Mouse (Mus musculus): ENCODE data around the gene Smpd4. TPM values are rescaled to one million over a fixed set of nuclear protein-coding genes. Genes with fewer than 3 reads are reported as not detected.

Smpd4 gene
- total RNA-seq (2014; rRNA removed), result 3.6 and 6.0 TPM in 2 replicates
- 15.2 and 26.9 TPM in 2 replicates for polyA plus RNA-seq (2012; rRNA removed)

DNA sequence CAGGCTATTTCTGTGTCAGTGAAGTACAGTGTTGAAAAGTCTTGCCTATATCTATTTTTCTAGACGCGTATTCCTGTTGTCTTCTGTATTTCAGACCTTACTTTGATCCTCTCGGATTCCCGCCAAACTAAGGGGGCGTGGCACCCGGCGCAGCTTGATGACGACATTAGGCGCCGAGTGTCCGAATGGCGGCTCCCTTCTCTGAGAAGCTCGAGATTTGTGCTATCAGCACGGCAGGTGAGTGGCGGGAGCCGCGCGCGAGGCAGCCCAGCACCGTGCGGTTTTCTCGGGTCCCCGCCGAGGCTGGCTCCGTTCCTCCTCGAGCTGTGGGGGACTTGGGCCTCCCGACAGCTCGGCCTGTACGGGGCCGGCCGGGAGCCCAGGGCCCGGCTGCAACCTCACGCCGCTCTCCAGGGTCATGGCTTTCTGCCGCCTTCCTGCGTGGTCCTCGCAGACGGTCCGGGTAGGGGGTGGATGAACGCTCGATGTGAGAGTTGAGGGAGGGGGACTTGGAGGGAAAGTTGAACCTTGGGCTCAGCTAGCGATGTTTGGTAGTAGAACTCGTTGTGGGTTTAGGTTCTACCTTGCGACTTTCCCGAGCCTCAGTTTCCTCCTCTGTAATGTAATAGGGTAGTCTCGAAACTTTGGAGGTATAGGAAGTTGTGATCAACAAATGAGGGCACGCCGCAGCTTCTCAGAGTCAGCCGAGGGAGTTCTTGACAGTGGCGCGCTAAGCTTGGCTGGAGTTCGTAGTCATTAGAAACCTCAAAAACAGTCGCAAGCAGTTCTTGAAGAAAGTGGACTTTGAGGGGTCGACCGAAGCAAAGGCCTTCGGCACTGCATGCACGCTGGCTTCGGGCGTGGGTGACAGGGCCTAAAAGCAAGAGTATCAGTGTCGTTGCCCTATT, at the start of gene Smpd4:
Gene Smpd4, plus strand, starts transcription at position 157 of the 908 bp plus-strand sequence.
- Histone ChIP-seq H3K4me1 (ENCODE audit: control insufficient read depth, insufficient read depth, low read length) (no peaks in the 10 kb centered on the region), H3K27ac (replicated peaks; ENCODE audit: insufficient read depth, low read depth, low read length) (no peak within 1 kb of the TSS), H3K79me2 (ENCODE audit: control insufficient read depth, insufficient read depth, low read length) (peaks cover 3% of the 10 kb centered on the region; the same call in 1 of the 2 replicates), H3K9ac (ENCODE audit: low read depth, low read length) (peak within 1 kb of the TSS; percentile 93), H3K36me3 (ENCODE audit: control insufficient read depth, insufficient read depth, low read length) (peaks cover 6% of the 10 kb centered on the region; the same call in 1 of the 2 replicates), H3K4me3 (ENCODE audit: insufficient read depth, low read depth, low read length) (peak within 1 kb of the TSS; percentile 90), H3K27me3 (ENCODE audit: control insufficient read depth, insufficient read depth, low read length) (no peaks in the 10 kb centered on the region)
- TF ChIP-seq CTCF (IDR thresholded peaks at IDR 0.05; ENCODE audit: low read depth, low read length) (no peak), POLR2A (IDR thresholded peaks at IDR 0.05; ENCODE audit: extremely low read depth, insufficient read depth, low read length) (no peak)
- DNase-seq (ENCODE audit: extremely low read depth, low read depth, low spot score), result peak; percentile 63
- 2% methylated on average over 60 of the region's 60 CpGs for WGBS

DNA sequence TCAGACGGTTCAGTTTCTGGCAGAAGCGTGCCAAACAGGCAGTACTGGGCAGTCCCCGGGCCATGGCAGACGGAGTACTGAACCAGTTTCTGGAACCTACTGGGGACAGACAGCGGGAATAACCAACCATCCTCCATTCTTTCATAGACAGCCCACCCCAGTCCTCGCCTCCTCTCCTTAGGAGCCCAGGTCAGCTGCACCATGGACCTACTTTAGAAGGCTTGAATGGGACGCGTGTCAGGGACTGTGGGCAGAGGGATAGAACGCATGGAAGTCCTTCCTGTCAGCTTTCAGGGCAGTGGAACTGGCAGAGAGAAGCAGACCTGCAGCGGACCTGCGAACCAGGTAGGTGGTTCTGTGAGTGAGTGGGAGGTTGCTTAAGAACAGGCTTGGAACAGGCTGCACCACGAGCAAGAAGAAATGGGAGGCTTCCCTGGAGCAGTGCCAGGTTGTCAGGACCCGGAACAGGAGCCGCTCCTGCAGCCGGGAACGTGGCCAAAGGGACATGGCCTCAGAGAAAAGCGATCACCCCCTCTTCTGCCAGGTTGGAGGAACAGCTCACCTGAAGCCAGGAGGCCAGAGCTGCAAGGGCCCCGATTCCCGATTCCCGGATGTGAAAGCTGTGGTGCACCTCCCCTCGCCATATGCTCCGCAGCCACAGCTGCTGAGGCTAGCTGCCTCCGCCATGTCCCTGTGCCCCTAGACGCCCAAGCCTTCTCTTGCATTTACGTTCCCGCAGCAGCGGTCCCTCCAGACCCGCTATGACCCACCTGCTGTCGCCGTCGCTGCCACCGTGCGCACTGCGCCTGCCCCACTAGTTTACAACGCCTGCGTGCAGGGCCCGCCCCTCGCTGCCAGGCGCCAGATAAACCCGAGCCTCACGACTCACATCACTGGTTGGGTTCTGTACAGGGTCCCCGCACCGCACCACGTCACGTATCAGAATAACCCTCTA, 43.0 kb upstream of the Smpd4 start:
- Histone ChIP-seq H3K27me3 (ENCODE audit: control insufficient read depth, insufficient read depth, low read length) (no peaks in the 10 kb centered on the region), H3K9ac (ENCODE audit: low read depth, low read length) (peak overlapping the region; percentile 51), H3K27ac (replicated peaks; ENCODE audit: insufficient read depth, low read depth, low read length) (no peak overlapping the region), H3K4me3 (ENCODE audit: insufficient read depth, low read depth, low read length) (peak overlapping the region; percentile 67), H3K36me3 (ENCODE audit: control insufficient read depth, insufficient read depth, low read length) (no peaks in the 10 kb centered on the region), H3K79me2 (ENCODE audit: control insufficient read depth, insufficient read depth, low read length) (no peaks in the 10 kb centered on the region), H3K4me1 (ENCODE audit: control insufficient read depth, insufficient read depth, low read length) (peaks cover 3% of the 10 kb centered on the region; the same call in 1 of the 2 replicates)
- 14% methylated on average over 45 of the region's 45 CpGs for WGBS
- TF ChIP-seq POLR2A (IDR thresholded peaks at IDR 0.05; ENCODE audit: extremely low read depth, insufficient read depth, low read length), result no peak
- peak; percentile 35 for DNase-seq (ENCODE audit: extremely low read depth, low read depth, low spot score)

DNA sequence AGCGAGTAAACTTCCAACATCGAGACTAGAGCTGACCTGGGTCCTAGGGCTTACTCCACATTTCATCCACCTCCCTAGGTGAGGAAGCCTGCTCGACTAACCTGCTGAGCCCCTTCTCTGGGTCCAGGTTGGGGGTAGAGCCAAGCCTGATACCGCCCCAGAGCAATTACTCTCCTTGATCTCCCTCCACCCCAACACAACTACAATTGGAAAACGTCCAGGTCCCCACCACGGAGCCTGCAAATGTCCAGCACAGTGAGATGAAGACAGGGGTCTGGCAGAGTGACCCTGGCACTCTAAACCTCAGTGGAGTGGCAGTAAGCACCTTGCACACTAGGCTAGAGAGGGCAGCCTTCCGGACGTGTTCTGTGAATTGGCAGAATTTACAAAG, 42.3 kb upstream of the Smpd4 start:
- 30% methylated on average over 8 of the region's 8 CpGs for WGBS
- no peaks in the 10 kb centered on the region for H3K79me2 ChIP-seq (ENCODE audit: control insufficient read depth, insufficient read depth, low read length)
- H3K4me3 ChIP-seq (ENCODE audit: insufficient read depth, low read depth, low read length), result peak overlapping the region; percentile 67; the same call in 1 of the 2 replicates
- H3K27me3 ChIP-seq (ENCODE audit: control insufficient read depth, insufficient read depth, low read length), result no peaks in the 10 kb centered on the region
- peaks cover 3% of the 10 kb centered on the region; the same call in 1 of the 2 replicates for H3K4me1 ChIP-seq (ENCODE audit: control insufficient read depth, insufficient read depth, low read length)
- DNase-seq (ENCODE audit: extremely low read depth, low read depth, low spot score), result no peak
- no peaks in the 10 kb centered on the region for H3K36me3 ChIP-seq (ENCODE audit: control insufficient read depth, insufficient read depth, low read length)
- TF ChIP-seq CTCF (IDR thresholded peaks at IDR 0.05; ENCODE audit: low read depth, low read length), result no peak
- no peak for TF ChIP-seq POLR2A (IDR thresholded peaks at IDR 0.05; ENCODE audit: extremely low read depth, insufficient read depth, low read length)
- H3K9ac ChIP-seq (ENCODE audit: low read depth, low read length), result no peak overlapping the region
- no peak overlapping the region for H3K27ac ChIP-seq (replicated peaks; ENCODE audit: insufficient read depth, low read depth, low read length)

DNA sequence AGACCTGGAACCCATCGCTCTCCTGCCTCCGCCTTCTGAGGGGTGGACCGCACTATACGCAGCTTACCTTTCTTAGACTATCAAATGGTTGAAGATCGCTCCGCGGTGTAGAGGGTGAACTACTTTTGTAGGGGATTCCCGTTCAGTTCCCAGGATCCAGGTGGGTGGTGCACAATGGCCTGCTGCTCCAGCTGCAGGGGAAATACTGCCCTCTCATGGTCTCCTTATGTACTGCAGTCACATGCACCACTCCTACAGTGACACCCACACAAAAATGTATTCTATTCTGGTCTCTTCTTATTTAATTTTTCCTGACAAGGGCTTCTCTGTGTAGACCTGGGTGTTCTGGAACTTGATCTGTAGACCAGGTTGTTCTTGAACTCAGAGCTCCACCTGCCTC, 36.1 kb upstream of the Smpd4 start, which contains the start of gene Slc7a4:
Gene Slc7a4, minus strand, starts transcription at position 151 of the 400 bp plus-strand sequence.
- H3K79me2 ChIP-seq (ENCODE audit: control insufficient read depth, insufficient read depth, low read length), result no peaks in the 10 kb centered on the region
- no peak within 1 kb of the TSS for H3K9ac ChIP-seq (ENCODE audit: low read depth, low read length)
- peak; percentile 81 for TF ChIP-seq CTCF (IDR thresholded peaks at IDR 0.05; ENCODE audit: low read depth, low read length)
- no peak for TF ChIP-seq POLR2A (IDR thresholded peaks at IDR 0.05; ENCODE audit: extremely low read depth, insufficient read depth, low read length)
- 39% methylated on average over 8 of the region's 8 CpGs for WGBS
- H3K4me1 ChIP-seq (ENCODE audit: control insufficient read depth, insufficient read depth, low read length), result no peaks in the 10 kb centered on the region
- no peaks in the 10 kb centered on the region for H3K36me3 ChIP-seq (ENCODE audit: control insufficient read depth, insufficient read depth, low read length)
- H3K27ac ChIP-seq (replicated peaks; ENCODE audit: insufficient read depth, low read depth, low read length), result no peak within 1 kb of the TSS
- peak; percentile 18 for DNase-seq (ENCODE audit: extremely low read depth, low read depth, low spot score)
- H3K4me3 ChIP-seq (ENCODE audit: insufficient read depth, low read depth, low read length), result no peak within 1 kb of the TSS
- no peaks in the 10 kb centered on the region for H3K27me3 ChIP-seq (ENCODE audit: control insufficient read depth, insufficient read depth, low read length)

DNA sequence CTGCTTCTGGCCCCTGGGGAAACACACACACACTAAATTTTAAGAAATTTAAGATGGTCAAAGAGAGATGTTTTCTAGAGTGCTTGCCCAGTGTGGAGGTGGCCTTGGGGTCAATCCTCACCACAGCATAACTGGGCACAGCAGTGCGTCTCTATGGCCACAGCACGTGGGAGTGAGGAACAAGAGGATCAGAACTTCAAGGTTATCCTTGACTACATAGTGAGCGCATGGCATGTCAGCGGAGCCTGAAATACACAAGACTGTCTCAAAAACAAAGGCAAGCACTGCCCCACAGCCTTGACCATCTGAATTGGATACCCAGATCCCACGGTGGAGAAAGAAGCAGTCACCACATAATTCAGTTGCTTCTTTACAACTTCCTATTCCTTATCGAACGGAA, 34.6 kb upstream of the Smpd4 start:
- H3K9ac ChIP-seq (ENCODE audit: low read depth, low read length), result no peak overlapping the region
- TF ChIP-seq CTCF (IDR thresholded peaks at IDR 0.05; ENCODE audit: low read depth, low read length) (no peak), POLR2A (IDR thresholded peaks at IDR 0.05; ENCODE audit: extremely low read depth, insufficient read depth, low read length) (no peak)
- no peak overlapping the region for H3K27ac ChIP-seq (replicated peaks; ENCODE audit: insufficient read depth, low read depth, low read length)
- no peaks in the 10 kb centered on the region for H3K27me3 ChIP-seq (ENCODE audit: control insufficient read depth, insufficient read depth, low read length)
- WGBS, result 93% methylated on average over 7 of the region's 7 CpGs
- H3K4me1 ChIP-seq (ENCODE audit: control insufficient read depth, insufficient read depth, low read length), result no peaks in the 10 kb centered on the region
- no peaks in the 10 kb centered on the region for H3K36me3 ChIP-seq (ENCODE audit: control insufficient read depth, insufficient read depth, low read length)
- no peaks in the 10 kb centered on the region for H3K79me2 ChIP-seq (ENCODE audit: control insufficient read depth, insufficient read depth, low read length)
- no peak for DNase-seq (ENCODE audit: extremely low read depth, low read depth, low spot score)
- H3K4me3 ChIP-seq (ENCODE audit: insufficient read depth, low read depth, low read length), result no peak overlapping the region

All from liver, adult 2 months (tissue).